Mouse (Mus musculus) G1E (cell line): ENCODE results near the gene Tie1. TPM values are rescaled to one million over a fixed set of nuclear protein-coding genes. Genes with fewer than 3 reads are reported as not detected.

ENCODE experiments used
- ATAC-seq: 2 replicates; pipeline ENCODE4 v1.8.0; 2016; ENCODE audit warnings: mild to moderate bottlenecking; ENCODE audit not compliant: insufficient number of reproducible peaks, poor library complexity, low FRiP score, severe bottlenecking; ENCODE audit errors: extremely low read depth
- DNase-seq: peaks from one replicate; pipeline ENCODE4 v3.0.0; 2012; ENCODE audit warnings: low spot score
- H3K27me3 ChIP-seq: 2 replicates; pipeline ENCODE4 v1.6.1; 2012; ENCODE audit warnings: mild to moderate bottlenecking, low read length, inconsistent platforms; ENCODE audit not compliant: insufficient read depth
- H3K36me3 ChIP-seq: replicated peaks from 2 replicates; pipeline ENCODE3; 2012; ENCODE audit warnings: mild to moderate bottlenecking, inconsistent platforms
- H3K4me1 ChIP-seq: 2 replicates; pipeline ENCODE4 v1.6.1; 2012; ENCODE audit warnings: low read depth, low read length, inconsistent platforms, mixed read lengths; ENCODE audit not compliant: insufficient read depth
- H3K4me3 ChIP-seq: 2 replicates; pipeline ENCODE4 v1.5.1; 2012; ENCODE audit warnings: low read depth, mild to moderate bottlenecking, inconsistent platforms, low read length, moderate library complexity, mixed read lengths
- H3K9me3 ChIP-seq: replicated peaks from 2 replicates; pipeline ENCODE4 v1.6.1; 2012; ENCODE audit warnings: inconsistent platforms
- CTCF ChIP-seq: IDR thresholded peaks from 2 replicates; pipeline ENCODE4 v1.5.1; 2012; ENCODE audit warnings: low read depth, low read length, inconsistent platforms, mixed read lengths
- GATA1 ChIP-seq: IDR thresholded peaks from 2 replicates; pipeline ENCODE4 v1.6.1; 2012; ENCODE audit warnings: borderline replicate concordance, low read length, inconsistent platforms, mixed read lengths
- GATA2 ChIP-seq: IDR thresholded peaks from 2 replicates; pipeline ENCODE4 v1.6.1; 2012; ENCODE audit warnings: low read depth, low read length, inconsistent platforms, borderline replicate concordance
- POLR2AphosphoS5 ChIP-seq: IDR thresholded peaks from 2 replicates; pipeline ENCODE4 v1.6.1; 2012; ENCODE audit warnings: low read depth, low read length, inconsistent platforms; ENCODE audit not compliant: insufficient replicate concordance
- TAL1 ChIP-seq: conservative IDR thresholded peaks from 2 replicates; pipeline ENCODE4 v1.6.1; 2012; ENCODE audit warnings: low read depth, low read length, inconsistent platforms, mixed read lengths
- polyA plus RNA-seq: library from polyadenylated mRNA; stranded (reverse); fragments of >175 nt; gene quantifications from 2 replicates; pipeline ENCODE4 v1.2.3, GENCODE M21; 2012
- total RNA-seq, 2 experiments: library from RNA; stranded (forward) in 1 of 2; stranded (reverse) in 1 of 2; fragments of 200-1000 nt in 1 of 2; fragments of >200 nt in 1 of 2; fragmentation: Nextera tagmentation in 1 of 2; gene quantifications; 2 replicates each; pipeline ENCODE4 v1.2.3; 2014 to 2017

Gene Tie1
- total RNA-seq (2014; fragmentation: Nextera tagmentation) (not detected in 2 replicates), total RNA-seq (2017) (0.05 TPM in 1 of 2 replicates, not detected in the other), polyA plus RNA-seq (0.01 TPM in 1 of 2 replicates, not detected in the other)

DNA sequence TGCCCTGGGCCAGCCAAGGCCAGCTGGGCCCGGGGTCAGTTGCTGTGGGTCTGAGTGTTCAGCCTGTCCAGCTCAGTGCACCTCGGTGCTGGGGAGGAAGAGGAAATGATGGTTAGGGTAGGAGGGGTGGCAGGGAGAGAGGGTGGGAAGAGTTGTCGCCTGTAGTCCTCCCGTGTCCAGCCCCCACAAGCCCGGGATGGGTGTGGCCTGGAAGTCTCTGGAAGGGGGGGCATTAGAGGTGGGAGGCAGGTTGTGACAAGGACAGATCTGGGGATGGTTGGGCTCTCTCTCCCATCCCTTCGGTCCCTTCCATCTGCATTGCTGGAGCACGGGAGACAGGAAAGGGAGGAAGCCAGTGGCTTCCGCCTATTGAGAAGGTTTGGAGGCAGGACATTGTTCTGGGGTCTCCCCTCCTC is at the start of gene Tie1:
Tie1 (minus strand) TSS at position 345 of the 416 bp plus-strand sequence.
- no peaks in the 10 kb centered on the region for H3K9me3 ChIP-seq
- H3K36me3 ChIP-seq = no peaks in the 10 kb centered on the region
- TF ChIP-seq TAL1 (no peak), GATA2 (no peak), CTCF (no peak), GATA1 (no peak), POLR2AphosphoS5 (no peak)
- H3K4me1 ChIP-seq = no peaks in the 10 kb centered on the region
- peaks cover 17% of the 10 kb centered on the region; the same call in 1 of the 2 replicates for H3K27me3 ChIP-seq
- DNase-seq = no peak
- H3K4me3 ChIP-seq = no peak within 1 kb of the TSS
- no peak for ATAC-seq

DNA sequence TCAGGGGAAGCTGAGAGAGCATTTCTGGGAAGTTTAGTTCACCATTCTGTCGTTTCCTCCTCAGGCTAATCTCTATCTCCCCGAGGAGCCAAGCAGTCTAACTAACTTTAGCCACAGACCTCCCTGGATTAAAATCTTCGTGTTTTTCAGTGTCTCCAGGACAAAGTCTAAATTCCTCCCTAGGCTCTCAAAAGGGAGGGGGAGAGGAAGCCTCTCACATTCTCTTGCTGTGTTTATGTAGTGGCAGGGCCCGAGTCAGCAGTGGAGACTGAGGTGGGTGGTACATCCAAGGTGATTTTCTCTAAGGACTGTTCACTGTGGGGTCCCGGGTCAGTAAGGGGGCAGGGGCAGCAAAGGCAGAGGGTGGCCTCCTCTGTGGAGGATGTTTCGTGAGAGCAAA is 47.9 kb upstream of the Tie1 start:
- no peaks in the 10 kb centered on the region for H3K4me1 ChIP-seq
- no peaks in the 10 kb centered on the region for H3K36me3 ChIP-seq
- no peaks in the 10 kb centered on the region for H3K9me3 ChIP-seq
- no peak for ATAC-seq
- DNase-seq = no peak
- peaks cover 15% of the 10 kb centered on the region for H3K27me3 ChIP-seq
- H3K4me3 ChIP-seq = no peak overlapping the region
- TF ChIP-seq POLR2AphosphoS5 (no peak), TAL1 (no peak), CTCF (no peak), GATA2 (no peak), GATA1 (no peak)

DNA sequence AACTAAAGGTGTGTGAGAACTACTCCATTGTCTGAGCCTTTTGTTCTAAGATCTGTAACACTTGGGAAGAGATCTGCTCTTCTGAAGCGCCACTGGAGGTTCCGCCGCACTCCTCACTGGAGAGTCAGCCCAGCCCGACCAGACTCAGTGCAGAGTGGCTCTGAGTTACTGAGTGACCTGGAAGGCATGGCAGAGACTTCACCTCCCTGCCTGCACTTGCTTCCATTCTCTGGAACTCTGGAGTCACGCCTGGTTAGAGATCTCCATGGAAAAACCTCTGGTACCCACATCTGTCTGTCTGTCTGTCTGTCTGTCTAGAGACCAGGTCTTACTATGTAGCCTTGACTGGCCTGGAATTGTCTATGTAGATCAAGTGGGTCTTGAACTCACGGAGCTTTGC is 45.7 kb upstream of the Tie1 start:
- no peak for ATAC-seq
- no peaks in the 10 kb centered on the region for H3K4me1 ChIP-seq
- H3K4me3 ChIP-seq = no peak overlapping the region
- H3K9me3 ChIP-seq = no peaks in the 10 kb centered on the region
- no peak for DNase-seq
- peaks cover 7% of the 10 kb centered on the region for H3K27me3 ChIP-seq
- TF ChIP-seq POLR2AphosphoS5 (no peak), GATA1 (no peak), CTCF (no peak), TAL1 (no peak)
- H3K36me3 ChIP-seq = no peaks in the 10 kb centered on the region

DNA sequence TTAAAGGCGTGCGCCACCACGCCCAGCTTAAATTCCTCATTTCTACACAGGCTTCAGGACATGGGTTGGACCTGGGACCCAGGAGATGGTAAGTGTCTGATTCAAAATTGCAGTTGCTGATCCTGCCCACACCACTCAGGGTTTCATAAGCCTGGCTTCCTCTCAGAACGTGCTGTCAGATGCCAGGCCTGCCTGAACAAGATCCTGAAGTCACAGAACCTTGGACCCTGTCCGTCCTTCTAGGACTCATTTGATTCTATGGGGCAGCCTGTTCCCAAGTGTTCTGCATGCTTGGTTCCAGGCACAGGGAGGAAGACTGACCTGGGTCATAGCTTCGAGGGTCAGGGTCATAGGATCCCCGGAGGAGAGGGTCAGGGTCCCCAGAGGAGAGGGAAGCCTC is 43.7 kb upstream of the Tie1 start:
- ATAC-seq (no peak), DNase-seq (no peak)
- Histone ChIP-seq H3K4me3 (no peak overlapping the region), H3K9me3 (no peaks in the 10 kb centered on the region), H3K36me3 (no peaks in the 10 kb centered on the region), H3K4me1 (no peaks in the 10 kb centered on the region), H3K27me3 (peaks cover 4% of the 10 kb centered on the region)
- TF ChIP-seq CTCF (no peak), POLR2AphosphoS5 (no peak), TAL1 (no peak), GATA1 (no peak), GATA2 (no peak)

DNA sequence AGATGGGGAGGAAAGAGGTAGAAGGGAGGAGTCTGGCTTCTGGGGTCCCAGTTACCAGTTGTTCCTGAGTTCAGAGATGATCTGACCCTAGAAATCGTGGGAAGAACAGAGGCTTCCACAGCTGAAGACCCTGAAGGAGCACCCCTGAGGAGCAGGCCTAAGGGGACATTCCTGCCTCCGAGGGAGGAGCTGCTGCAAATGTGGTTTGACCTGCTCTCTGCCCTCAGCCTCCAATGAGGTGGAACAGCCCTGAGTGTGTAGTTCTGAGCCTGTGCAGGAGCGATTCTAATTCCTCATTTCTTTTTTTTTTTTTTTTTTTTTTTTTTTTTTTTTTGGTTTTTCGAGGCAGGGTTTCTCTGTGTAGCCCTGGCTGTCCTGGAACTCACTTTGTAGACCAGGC is 43.3 kb upstream of the Tie1 start:
- no peaks in the 10 kb centered on the region for H3K4me1 ChIP-seq

DNA sequence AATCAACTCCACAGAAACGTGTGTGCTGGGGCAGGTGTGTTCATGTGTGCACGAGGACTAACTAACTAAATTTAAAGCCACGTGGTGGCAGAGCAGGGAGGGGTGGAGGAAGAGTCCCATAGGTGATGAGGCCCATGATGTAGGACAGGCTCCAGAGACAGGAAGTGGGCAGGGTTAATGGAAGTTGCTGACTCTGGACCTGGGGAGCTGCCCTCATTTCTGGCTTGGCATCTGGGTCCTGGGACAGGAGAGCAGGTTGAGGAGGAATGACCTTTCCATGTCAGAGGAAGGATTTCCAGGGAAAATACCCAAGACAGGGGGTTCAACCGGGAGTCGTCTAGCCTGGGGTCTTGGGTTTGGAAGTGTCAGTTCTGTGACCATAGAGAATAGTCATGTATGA is 42.8 kb upstream of the Tie1 start:
- ATAC-seq = no peak
- no peaks in the 10 kb centered on the region for H3K9me3 ChIP-seq
- no peak overlapping the region for H3K4me3 ChIP-seq
- H3K4me1 ChIP-seq = no peaks in the 10 kb centered on the region
- H3K27me3 ChIP-seq = peaks cover 11% of the 10 kb centered on the region
- H3K36me3 ChIP-seq = no peaks in the 10 kb centered on the region
- no peak for DNase-seq
- TF ChIP-seq CTCF = no peak
- no peak for TF ChIP-seq POLR2AphosphoS5
- no peak for TF ChIP-seq TAL1
- TF ChIP-seq GATA2 = no peak
- TF ChIP-seq GATA1 = no peak

More for the DNA sequence above, 43.3 kb upstream of the Tie1 start:
- Histone ChIP-seq H3K9me3 (no peaks in the 10 kb centered on the region), H3K27me3 (peaks cover 6% of the 10 kb centered on the region), H3K4me3 (no peak overlapping the region), H3K36me3 (no peaks in the 10 kb centered on the region)
- ATAC-seq = no peak
- no peak for DNase-seq
- TF ChIP-seq TAL1 (no peak), CTCF (no peak), GATA1 (no peak), POLR2AphosphoS5 (no peak), GATA2 (no peak)

DNA sequence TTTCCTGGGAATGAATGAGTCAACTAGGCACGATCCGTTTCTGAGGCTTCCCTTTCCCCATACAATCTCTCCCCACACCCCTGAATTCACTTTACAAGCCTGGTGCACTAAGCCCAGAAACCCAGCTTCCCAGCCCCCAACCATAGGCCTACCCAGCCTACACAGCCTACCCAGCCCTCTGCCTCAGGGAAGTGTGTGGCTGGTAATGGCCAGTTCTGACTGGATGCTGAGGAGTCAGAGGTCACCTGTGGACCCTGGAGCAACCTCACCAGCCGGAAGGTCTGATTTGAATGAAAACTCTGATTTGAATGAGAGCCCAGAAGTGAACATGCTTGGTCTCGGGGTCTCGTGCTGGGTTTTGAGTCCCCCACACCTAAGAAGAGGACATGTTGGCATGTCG is 37.9 kb upstream of the Tie1 start:
- no peak for DNase-seq
- no peak for TF ChIP-seq TAL1
- TF ChIP-seq POLR2AphosphoS5 = no peak
- no peak for TF ChIP-seq CTCF
- TF ChIP-seq GATA1 = no peak
- TF ChIP-seq GATA2 = no peak
- H3K36me3 ChIP-seq = no peaks in the 10 kb centered on the region

More for the DNA sequence above, 37.9 kb upstream of the Tie1 start:
- H3K4me1 ChIP-seq = no peaks in the 10 kb centered on the region
- H3K4me3 ChIP-seq = no peak overlapping the region
- ATAC-seq = no peak
- peaks cover 14% of the 10 kb centered on the region for H3K27me3 ChIP-seq
- H3K9me3 ChIP-seq = no peaks in the 10 kb centered on the region
